Mouse (Mus musculus): Measurements from ENCODE around the gene Gm7682.
"Not testable (repeated sequence)": the region's sequence is repeated elsewhere in the genome, so short reads cannot be mapped to it uniquely, and the experiment has no call there.

The Gm7682 gene

DNA sequence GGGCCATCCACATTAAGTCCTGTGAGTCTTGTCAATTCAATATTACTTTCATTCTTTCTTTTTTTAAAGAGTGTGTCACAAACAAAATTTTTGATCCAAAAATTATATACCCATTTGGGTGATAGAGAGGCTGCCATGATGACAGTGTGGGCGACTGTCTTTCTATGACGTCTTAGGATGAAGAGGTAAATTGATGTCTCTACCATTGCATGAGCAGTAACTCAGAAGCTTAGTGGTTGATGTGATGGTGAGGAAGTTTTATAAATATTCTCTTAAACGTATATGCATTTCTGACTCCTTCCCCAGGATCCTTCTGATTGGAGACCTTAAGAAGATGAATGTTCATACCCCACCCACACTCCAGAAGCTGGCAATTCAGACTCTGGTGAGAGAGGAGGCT is at the start of gene Gm7682:
TSS of gene Gm7682 (plus strand) at position 301 of the 400 bp plus-strand sequence.
- DNase-seq (ENCODE audit: low spot score) = not testable (repeated sequence)

Measured in urinary bladder, postnatal 10 days (tissue).